Mouse (Mus musculus) kidney, embryonic 15.5 days (tissue): Measurements from ENCODE around the gene Camta1. TPM values are rescaled to one million over a fixed set of nuclear protein-coding genes. Genes with fewer than 3 reads are reported as not detected.
A peak's percentile ranks its signal among the peaks of the same experiment; 100 is the strongest.

Experiments used
- ATAC-seq: fragments of 200-750 bp; cut with Nextera tagmentation; replicated peaks from 2 replicates; pipeline ENCODE4 v1.8.0; 2017; ENCODE audit warnings: moderate TSS enrichment; ENCODE audit not compliant: low FRiP score
- H3K27ac ChIP-seq: fragments of 300-500 bp; sonication (generic); 2 replicates; pipeline ENCODE4 v1.5.1; 2015; ENCODE audit warnings: mild to moderate bottlenecking, inconsistent platforms
- H3K27me3 ChIP-seq: fragments of 300-500 bp; sonication (generic); 2 replicates; pipeline ENCODE4 v1.6.1; 2015; ENCODE audit warnings: inconsistent platforms
- H3K36me3 ChIP-seq: fragments of 300-500 bp; sonication (generic); 2 replicates; pipeline ENCODE4 v1.6.1; 2015; ENCODE audit warnings: inconsistent platforms
- H3K4me1 ChIP-seq: fragments of 300-500 bp; sonication (generic); 2 replicates; pipeline ENCODE4 v1.6.1; 2015; ENCODE audit warnings: inconsistent platforms
- H3K4me2 ChIP-seq: fragments of 300-500 bp; sonication (generic); 2 replicates; pipeline ENCODE4 v1.6.1; 2015; ENCODE audit warnings: moderate library complexity, mild to moderate bottlenecking, inconsistent platforms
- H3K4me3 ChIP-seq: fragments of 300-500 bp; sonication (generic); replicated peaks from 2 replicates; pipeline ENCODE4 v1.5.1; 2015; ENCODE audit warnings: mild to moderate bottlenecking, inconsistent platforms
- H3K9ac ChIP-seq: fragments of 300-500 bp; sonication (generic); 2 replicates; pipeline ENCODE4 v1.6.1; 2015; ENCODE audit warnings: mild to moderate bottlenecking, inconsistent platforms
- H3K9me3 ChIP-seq: fragments of 300-500 bp; sonication (generic); replicated peaks from 2 replicates; pipeline ENCODE4 v1.6.1; 2016; ENCODE audit warnings: inconsistent platforms
- WGBS: fragments of 180-500 bp; shearing (Covaris S2); methylation state at CpG from one replicate; pipeline ENCODE4 v1.1.7; 2015; ENCODE audit warnings: mixed read lengths; 5-methylcytosine and 5-hydroxymethylcytosine counted together
- polyA plus RNA-seq: library from polyadenylated mRNA; unstranded; fragments of >200 nt; fragmentation: Nextera tagmentation; extraction: Ambion mirVana; gene quantifications from 2 replicates; pipeline ENCODE4 v1.2.1, GENCODE M21; 2015

Gene Camta1
- polyA plus RNA-seq, 1 experiment from 2014 or later: 87.9 TPM

DNA sequence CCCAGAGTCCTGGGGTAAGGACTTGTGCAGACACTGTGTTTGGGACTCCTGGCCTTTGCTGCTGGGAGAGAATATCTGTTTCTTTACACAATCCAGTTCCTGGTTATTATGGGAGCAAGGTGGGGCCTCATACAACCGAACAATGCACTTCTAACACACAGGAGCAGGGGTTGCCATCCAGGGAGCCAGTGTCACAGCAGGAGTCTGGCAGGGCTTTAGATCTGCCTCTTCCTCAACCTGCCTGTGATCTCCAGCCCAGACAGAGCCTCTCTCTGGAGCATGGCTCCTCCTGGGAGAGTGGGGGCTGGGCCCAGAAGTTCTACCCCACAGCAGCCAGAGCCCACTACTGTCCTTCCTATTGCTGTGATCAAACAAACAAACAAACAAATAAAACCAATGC is 483.9 kb downstream of the Camta1 start:
- Histone ChIP-seq H3K36me3 (no peaks in the 10 kb centered on the region), H3K27ac (no peak overlapping the region), H3K4me3 (no peak overlapping the region), H3K9ac (no peak overlapping the region), H3K4me2 (no peak overlapping the region), H3K27me3 (0 out of 2 replicates have a peak, but pooled peaks cover 5% of the 10 kb centered on the region), H3K9me3 (no peaks in the 10 kb centered on the region), H3K4me1 (no peaks in the 10 kb centered on the region)
- ATAC-seq: no peak
- WGBS: 67% methylated on average over 1 of the region's 1 CpGs

GRCm38 (mm10) chr4:151376234-151376633 is 485.4 kb downstream of the Camta1 start:
- H3K4me1 ChIP-seq: no peaks in the 10 kb centered on the region
- H3K9ac ChIP-seq: no peak overlapping the region
- WGBS: 58% methylated on average over 26 of the region's 26 CpGs
- peaks cover 8% of the 10 kb centered on the region; the same call in 1 of the 2 replicates for H3K27me3 ChIP-seq
- no peak overlapping the region for H3K4me2 ChIP-seq
- H3K27ac ChIP-seq: no peak overlapping the region
- no peak for ATAC-seq
- no peak overlapping the region for H3K4me3 ChIP-seq
- no peaks in the 10 kb centered on the region for H3K9me3 ChIP-seq
- no peaks in the 10 kb centered on the region for H3K36me3 ChIP-seq

DNA sequence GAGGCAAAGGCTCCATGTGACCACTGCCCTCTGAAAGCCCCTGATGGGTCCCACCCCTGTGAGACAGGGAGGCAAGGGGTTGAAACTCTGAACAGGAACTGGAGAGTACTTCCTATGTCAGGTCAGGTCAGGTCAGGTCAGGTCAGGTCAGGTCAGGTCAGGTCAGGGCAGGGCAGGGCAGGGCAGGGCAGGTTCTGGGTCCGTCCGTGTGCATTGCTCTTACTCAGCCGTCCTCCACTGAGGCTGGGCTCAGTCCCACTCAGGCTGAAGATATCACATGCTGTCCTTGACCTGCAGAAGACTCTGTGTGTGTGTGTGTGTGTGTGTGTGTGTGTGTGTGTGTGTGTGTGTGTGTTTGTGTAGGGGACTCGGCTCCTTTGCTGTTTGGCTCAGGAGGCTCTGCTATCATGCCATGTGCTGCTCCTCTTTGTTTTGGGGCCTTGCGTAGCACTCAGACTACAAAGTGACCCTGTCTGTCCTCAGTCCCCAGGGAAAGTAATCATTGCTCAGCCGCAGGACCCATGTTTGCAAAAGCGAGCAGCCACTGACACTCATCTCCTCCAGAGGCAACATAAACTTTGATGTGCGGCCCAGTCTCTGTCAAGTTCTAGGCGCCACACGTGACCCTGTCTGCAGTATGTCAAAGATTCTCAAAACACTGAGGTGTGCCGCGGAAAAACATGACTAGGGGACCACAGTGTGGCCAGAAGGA is 488.7 kb downstream of the Camta1 start:
- H3K9me3 ChIP-seq: no peaks in the 10 kb centered on the region
- no peak for ATAC-seq
- peaks cover 31% of the 10 kb centered on the region; the same call in 1 of the 2 replicates for H3K27me3 ChIP-seq
- 44% methylated on average over 12 of the region's 12 CpGs for WGBS
- no peak overlapping the region for H3K4me3 ChIP-seq
- H3K27ac ChIP-seq: no peak overlapping the region
- no peaks in the 10 kb centered on the region for H3K36me3 ChIP-seq
- no peak overlapping the region for H3K4me2 ChIP-seq
- no peaks in the 10 kb centered on the region for H3K4me1 ChIP-seq
- H3K9ac ChIP-seq: no peak overlapping the region

- peaks cover 24% of the 10 kb centered on the region for H3K4me1 ChIP-seq
- no peaks in the 10 kb centered on the region for H3K36me3 ChIP-seq
- peak; percentile 88 for ATAC-seq
- H3K4me2 ChIP-seq: peak overlapping the region; percentile 30
- H3K9ac ChIP-seq: no peak overlapping the region
- no peaks in the 10 kb centered on the region for H3K9me3 ChIP-seq
- peaks cover 52% of the 10 kb centered on the region for H3K27me3 ChIP-seq
- H3K4me3 ChIP-seq: no peak overlapping the region
- 6% methylated on average over 14 of the region's 14 CpGs for WGBS
- peak overlapping the region; percentile 69 for H3K27ac ChIP-seq
Observed at GRCm38 (mm10) chr4:151366941-151367545, 494.6 kb downstream of the Camta1 start.

GRCm38 (mm10) chr4:151360976-151361673 is 500.6 kb downstream of the Camta1 start:
- WGBS: 48% methylated on average over 20 of the region's 20 CpGs
- no peaks in the 10 kb centered on the region for H3K36me3 ChIP-seq
- peaks cover 20% of the 10 kb centered on the region for H3K4me1 ChIP-seq
- H3K27ac ChIP-seq: no peak overlapping the region
- no peak overlapping the region for H3K4me3 ChIP-seq
- H3K4me2 ChIP-seq: no peak overlapping the region
- no peaks in the 10 kb centered on the region for H3K9me3 ChIP-seq
- no peak for ATAC-seq
- peaks cover 59% of the 10 kb centered on the region for H3K27me3 ChIP-seq
- H3K9ac ChIP-seq: no peak overlapping the region

DNA sequence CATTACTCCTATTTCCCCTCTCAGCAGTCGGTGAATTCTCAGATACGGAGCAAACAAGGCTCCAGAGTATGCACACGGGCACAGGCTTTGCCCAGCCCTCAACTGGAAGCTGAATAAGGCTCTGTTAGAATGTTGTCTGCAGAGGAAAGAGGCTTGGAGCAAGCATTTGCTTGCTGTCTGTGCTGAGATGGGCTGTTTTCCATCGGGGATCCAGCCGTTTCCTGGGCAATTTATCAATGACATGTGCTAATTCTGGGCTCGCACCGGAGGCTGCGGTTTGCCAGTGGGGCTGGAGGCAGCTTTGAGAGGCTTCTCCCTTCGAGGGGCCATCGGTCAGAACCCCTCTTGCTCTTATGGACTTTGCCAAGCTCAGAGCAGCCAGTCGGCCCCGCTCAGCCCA is 506.2 kb downstream of the Camta1 start:
- 11% methylated on average over 12 of the region's 12 CpGs for WGBS
- no peak overlapping the region for H3K4me3 ChIP-seq
- ATAC-seq: no peak
- peak overlapping the region; percentile 9 for H3K4me2 ChIP-seq
- no peak overlapping the region for H3K27ac ChIP-seq
- H3K9me3 ChIP-seq: no peaks in the 10 kb centered on the region
- peaks cover 36% of the 10 kb centered on the region for H3K27me3 ChIP-seq
- H3K4me1 ChIP-seq: peaks cover 32% of the 10 kb centered on the region
- no peaks in the 10 kb centered on the region for H3K36me3 ChIP-seq
- H3K9ac ChIP-seq: no peak overlapping the region

- WGBS: 88% methylated on average over 2 of the region's 2 CpGs
- no peak for ATAC-seq
- H3K4me2 ChIP-seq: no peak overlapping the region
- H3K4me1 ChIP-seq: peaks cover 32% of the 10 kb centered on the region
- no peak overlapping the region for H3K4me3 ChIP-seq
- no peaks in the 10 kb centered on the region for H3K9me3 ChIP-seq
- H3K27ac ChIP-seq: no peak overlapping the region
- H3K36me3 ChIP-seq: no peaks in the 10 kb centered on the region
- peaks cover 27% of the 10 kb centered on the region for H3K27me3 ChIP-seq
- no peak overlapping the region for H3K9ac ChIP-seq
Observed at GRCm38 (mm10) chr4:151352791-151353190, 508.9 kb downstream of the Camta1 start.

GRCm38 (mm10) chr4:151352249-151352648 is 509.4 kb downstream of the Camta1 start:
- Histone ChIP-seq H3K4me1 (peaks cover 32% of the 10 kb centered on the region), H3K4me3 (no peak overlapping the region), H3K4me2 (no peak overlapping the region), H3K36me3 (no peaks in the 10 kb centered on the region), H3K9ac (no peak overlapping the region), H3K27me3 (peaks cover 22% of the 10 kb centered on the region; the same call in 1 of the 2 replicates), H3K27ac (no peak overlapping the region), H3K9me3 (no peaks in the 10 kb centered on the region)
- ATAC-seq: no peak
- WGBS: 70% methylated on average over 4 of the region's 4 CpGs

GRCm38 (mm10) chr4:151351757-151352156 is 509.9 kb downstream of the Camta1 start:
- Histone ChIP-seq H3K9me3 (no peaks in the 10 kb centered on the region), H3K27ac (no peak overlapping the region), H3K4me1 (peaks cover 37% of the 10 kb centered on the region), H3K27me3 (peaks cover 17% of the 10 kb centered on the region; the same call in 1 of the 2 replicates), H3K4me2 (no peak overlapping the region), H3K9ac (no peak overlapping the region), H3K36me3 (no peaks in the 10 kb centered on the region), H3K4me3 (no peak overlapping the region)
- ATAC-seq: no peak
- 46% methylated on average over 12 of the region's 12 CpGs for WGBS

DNA sequence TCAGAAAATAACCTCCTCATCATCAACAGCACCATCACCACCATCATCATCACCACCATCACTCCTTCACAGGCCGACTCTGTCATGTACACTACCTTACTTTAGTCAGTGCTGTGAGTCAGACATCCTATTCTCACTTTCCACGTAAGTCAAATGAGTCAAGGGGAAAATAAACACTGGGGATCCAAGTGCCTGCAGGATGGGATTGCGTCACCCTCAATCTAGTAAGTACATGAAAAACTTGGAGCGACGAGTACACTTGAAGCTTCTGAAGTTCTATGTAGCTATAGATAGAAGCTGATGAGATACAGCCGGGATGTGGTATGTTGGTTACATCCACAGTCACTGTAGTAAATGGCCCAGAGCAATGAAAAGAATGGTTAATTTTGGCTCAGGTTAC is 514.1 kb downstream of the Camta1 start:
- H3K4me3 ChIP-seq: no peak overlapping the region
- no peak overlapping the region for H3K4me2 ChIP-seq
- ATAC-seq: no peak
- no peaks in the 10 kb centered on the region for H3K36me3 ChIP-seq
- H3K27ac ChIP-seq: no peak overlapping the region
- peaks cover 28% of the 10 kb centered on the region for H3K4me1 ChIP-seq
- 95% methylated on average over 6 of the region's 6 CpGs for WGBS
- no peak overlapping the region for H3K9ac ChIP-seq
- H3K27me3 ChIP-seq: no peaks in the 10 kb centered on the region; the same call in 1 of the 2 replicates
- H3K9me3 ChIP-seq: no peaks in the 10 kb centered on the region

- no peaks in the 10 kb centered on the region for H3K36me3 ChIP-seq
- H3K27ac ChIP-seq: no peak overlapping the region
- H3K27me3 ChIP-seq: no peaks in the 10 kb centered on the region; the same call in 1 of the 2 replicates
- no peak overlapping the region for H3K4me2 ChIP-seq
- ATAC-seq: no peak; the same call in 1 of the 2 replicates
- H3K4me1 ChIP-seq: peaks cover 22% of the 10 kb centered on the region
- 50% methylated on average over 12 of the region's 12 CpGs for WGBS
- H3K9me3 ChIP-seq: no peaks in the 10 kb centered on the region
- no peak overlapping the region for H3K9ac ChIP-seq
- H3K4me3 ChIP-seq: no peak overlapping the region
Observed at GRCm38 (mm10) chr4:151346673-151347072, 515.0 kb downstream of the Camta1 start.

GRCm38 (mm10) chr4:151344811-151345210 is 516.9 kb downstream of the Camta1 start:
- Histone ChIP-seq H3K9ac (no peak overlapping the region), H3K4me2 (no peak overlapping the region), H3K27ac (no peak overlapping the region), H3K4me1 (peaks cover 19% of the 10 kb centered on the region), H3K4me3 (no peak overlapping the region), H3K27me3 (no peaks in the 10 kb centered on the region; the same call in 1 of the 2 replicates), H3K9me3 (no peaks in the 10 kb centered on the region), H3K36me3 (no peaks in the 10 kb centered on the region)
- no peak for ATAC-seq
- WGBS: 62% methylated on average over 10 of the region's 10 CpGs
